Mouse (Mus musculus) layer of hippocampus, postnatal 14 days (tissue): ENCODE measurements around the gene Olfr667. TPM values are rescaled to one million over a fixed set of nuclear protein-coding genes. Genes with fewer than 3 reads are reported as not detected.
"Not testable (repeated sequence)": the region's sequence is repeated elsewhere in the genome, so short reads cannot be mapped to it uniquely, and the experiment has no call there.

ENCODE experiments used
- DNase-seq, 2 experiments: peaks; one replicate each; pipeline ENCODE4 v3.0.0; 2021 to 2022; ENCODE audit warnings: low spot score in 2 of 2, mixed read lengths in 1 of 2
- long read RNA-seq, 2 experiments: library from polyadenylated mRNA; stranded (forward); transcript quantifications; one replicate each; pipeline ENCODE4 v2.0.0; 2021
- total RNA-seq, 2 experiments: library from RNA; stranded (reverse); gene quantifications; 2 replicates each; pipeline ENCODE4 v1.2.3; 2021

Gene Olfr667
- not detected for total RNA-seq
- long read RNA-seq, experiment 1: 0 reads
- long read RNA-seq, experiment 2: 0 reads

DNA sequence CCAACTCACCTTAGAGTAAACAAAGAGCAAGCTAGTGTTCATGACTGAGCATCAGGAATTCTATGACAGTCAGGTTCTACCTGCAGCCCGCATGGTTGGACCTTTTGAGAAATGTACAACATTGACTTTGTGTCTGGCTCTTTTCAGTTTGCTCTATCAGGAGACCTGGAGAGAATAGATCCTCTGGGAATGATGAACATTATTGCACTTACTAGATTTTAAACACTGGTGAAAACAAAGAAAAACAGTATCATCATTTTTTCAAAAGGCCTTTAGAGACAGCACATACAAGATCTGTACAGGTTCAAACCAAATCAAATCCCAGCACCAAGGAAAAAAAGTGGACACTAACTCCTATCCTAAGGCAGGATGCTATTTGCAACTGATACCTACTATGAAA is at the start of gene Olfr667:
Gene Olfr667, minus strand, starts transcription at position 101 of the 400 bp plus-strand sequence.
- DNase-seq: no peak

DNA sequence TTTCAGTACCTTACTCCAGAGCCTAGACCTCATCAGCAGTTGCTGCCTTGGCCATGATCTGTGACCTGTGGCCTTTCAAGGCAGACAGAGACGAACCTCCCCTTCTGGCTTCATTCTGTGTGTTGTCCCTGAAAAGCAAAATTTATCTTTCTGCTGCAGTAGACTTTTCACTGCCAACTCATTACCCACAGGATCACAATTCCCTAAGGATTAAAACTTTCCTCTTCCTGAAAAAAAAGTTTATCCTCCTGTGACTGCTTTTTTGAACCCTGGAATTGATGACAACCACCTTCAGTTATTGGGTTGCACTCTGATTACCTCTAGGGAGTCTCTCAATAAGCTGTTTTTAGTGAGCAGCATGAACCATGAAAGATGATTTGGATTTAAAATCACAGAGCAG is 41.2 kb upstream of the Olfr667 start, which contains the start of gene Olfr670:
Gene Olfr670, minus strand, starts transcription at position 101 of the 400 bp plus-strand sequence.
- no peak for DNase-seq

DNA sequence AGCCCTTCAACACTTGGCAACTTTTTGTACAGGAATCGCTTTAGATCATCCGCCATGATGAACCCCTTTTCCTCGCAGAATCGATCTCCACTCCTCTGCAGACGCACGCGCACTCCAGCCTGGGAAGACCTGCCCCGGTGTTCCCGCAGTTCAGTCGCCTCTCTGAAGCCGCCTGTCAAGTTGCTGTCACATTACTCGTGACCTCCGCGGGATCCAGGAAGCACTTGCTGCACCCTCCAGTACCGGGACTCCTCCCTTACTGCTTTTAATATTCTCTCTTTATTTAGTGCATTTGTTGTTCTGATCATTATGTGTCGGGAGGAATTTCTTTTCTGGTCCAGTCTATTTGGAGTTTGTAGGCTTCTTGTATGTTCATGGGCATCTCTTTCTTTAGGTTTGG is 29.0 kb upstream of the Olfr667 start:
- DNase-seq: not testable (repeated sequence)

DNA sequence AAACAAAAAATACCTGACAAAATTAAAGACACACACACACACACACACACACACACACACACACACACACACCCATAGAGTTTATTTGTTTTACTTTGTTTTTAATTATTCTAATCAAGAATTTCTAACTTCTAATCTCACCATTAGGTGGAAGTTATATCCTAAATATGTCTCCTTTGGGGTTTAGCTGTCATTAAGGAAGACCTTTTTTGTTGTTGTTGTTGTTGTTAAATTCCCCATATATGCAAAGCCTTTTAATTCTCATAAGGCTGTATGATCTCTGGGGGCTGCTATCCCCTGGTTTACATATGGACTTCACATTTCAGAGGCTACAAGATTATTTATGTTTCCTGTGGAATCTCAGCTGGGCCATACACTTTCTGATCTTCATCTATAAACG is 12.7 kb upstream of the Olfr667 start, which contains the start of gene Olfr669:
Gene Olfr669, plus strand, starts transcription at position 301 of the 400 bp plus-strand sequence.
- DNase-seq: no peak

DNA sequence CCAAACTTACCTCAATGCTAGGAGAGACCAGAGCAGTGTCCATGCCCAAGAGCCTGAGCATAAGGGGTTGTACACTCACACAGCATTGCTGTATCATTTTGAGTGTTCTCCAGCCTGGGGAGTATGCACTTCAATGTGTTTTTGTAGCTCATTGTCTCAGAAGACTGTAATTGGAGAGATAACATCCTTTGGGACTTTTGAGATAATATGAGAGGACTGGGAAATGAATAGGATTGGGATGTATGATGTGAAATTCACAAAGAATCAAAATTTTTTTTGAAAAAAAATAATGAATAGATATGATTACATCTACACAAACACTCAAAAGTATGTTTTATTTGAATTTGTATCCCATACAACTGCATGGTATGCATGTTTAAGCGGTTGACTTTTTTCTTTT is 6.7 kb upstream of the Olfr667 start, which contains the start of gene Olfr668:
Gene Olfr668, minus strand, starts transcription at position 101 of the 400 bp plus-strand sequence.
- DNase-seq: no peak

DNA sequence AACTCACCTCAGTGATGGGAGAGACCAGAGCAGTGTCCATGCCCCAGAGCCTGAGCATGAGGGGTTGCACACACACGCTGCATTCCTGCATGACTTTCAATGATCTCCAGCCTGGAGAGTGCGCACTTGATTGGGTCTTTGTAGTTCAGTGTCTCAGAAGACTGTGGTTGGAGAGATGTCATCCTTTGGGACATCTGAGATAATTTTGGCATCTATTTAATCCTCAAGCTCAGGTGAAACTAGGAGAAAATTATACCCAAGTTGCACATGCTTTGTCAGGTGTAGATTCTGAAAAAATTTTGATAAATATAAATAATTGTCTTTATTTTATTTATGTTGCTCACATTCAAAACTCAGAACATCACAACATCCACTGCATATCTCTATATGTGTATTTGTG is 25.4 kb downstream of the Olfr667 start, which contains the start of gene Olfr666:
Gene Olfr666, minus strand, starts transcription at position 101 of the 400 bp plus-strand sequence.
- no peak for DNase-seq

DNA sequence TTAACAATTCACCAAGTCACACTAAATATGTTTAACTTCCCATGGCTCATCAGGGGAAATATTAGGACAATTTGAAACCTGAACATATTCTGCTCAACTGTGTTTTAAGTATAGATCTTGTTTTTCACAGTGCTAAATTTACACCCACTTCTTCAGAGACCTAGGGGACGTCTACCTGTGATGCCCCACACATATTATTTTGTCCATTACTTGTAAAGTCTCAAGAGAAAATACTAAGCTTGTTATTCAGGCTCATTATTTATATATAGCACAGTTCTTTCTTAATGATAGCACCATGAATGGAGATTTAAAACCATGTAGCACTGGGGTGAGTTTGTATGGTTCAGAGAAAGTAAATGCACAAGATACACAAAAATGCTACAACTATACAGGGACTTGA is 43.6 kb downstream of the Olfr667 start, which contains the start of gene Olfr665:
Gene Olfr665, plus strand, starts transcription at position 301 of the 400 bp plus-strand sequence.
- no peak for DNase-seq

Other genes with a start within 250 kb of the Olfr667 start
- not detected for gene Olfr661, start 235.0 kb downstream of the Olfr667 start, total RNA-seq
- not detected for gene Usp17le, start 144.0 kb downstream of the Olfr667 start, total RNA-seq
- gene Usp17lb, start 78.9 kb downstream of the Olfr667 start, total RNA-seq: not detected
- not detected for gene Usp17la, start 64.5 kb downstream of the Olfr667 start, total RNA-seq
- gene Olfr665, start 43.5 kb downstream of the Olfr667 start, total RNA-seq: not detected
- not detected for gene Olfr666, start 25.5 kb downstream of the Olfr667 start, total RNA-seq
- not detected for gene Olfr668, start 6.6 kb upstream of the Olfr667 start, total RNA-seq
- not detected for gene Olfr669, start 12.8 kb upstream of the Olfr667 start, total RNA-seq
- not detected for gene Olfr670, start 41.1 kb upstream of the Olfr667 start, total RNA-seq
- not detected for gene Olfr671, start 57.6 kb upstream of the Olfr667 start, total RNA-seq
- not detected for gene Olfr672, start 80.5 kb upstream of the Olfr667 start, total RNA-seq
- not detected for gene Olfr675, start 107.0 kb upstream of the Olfr667 start, total RNA-seq
- not detected for gene Olfr676, start 111.2 kb upstream of the Olfr667 start, total RNA-seq
- gene Olfr677, start 129.9 kb upstream of the Olfr667 start, total RNA-seq: not detected
- not detected for gene Olfr678, start 143.0 kb upstream of the Olfr667 start, total RNA-seq
- not detected for gene Olfr679, start 159.7 kb upstream of the Olfr667 start, total RNA-seq
- not detected for gene Olfr680-ps1, start 171.3 kb upstream of the Olfr667 start, total RNA-seq
- not detected for gene Olfr681, start 195.4 kb upstream of the Olfr667 start, total RNA-seq
- not detected for gene Olfr683, start 225.5 kb upstream of the Olfr667 start, total RNA-seq
- gene Olfr684, start 242.2 kb upstream of the Olfr667 start, total RNA-seq: not detected